Mouse (Mus musculus) G1E (cell line): Measurements from ENCODE around the gene Klk1b26.
"Not testable (repeated sequence)": the region's sequence is repeated elsewhere in the genome, so short reads cannot be mapped to it uniquely, and the experiment has no call there.

Experiments
- CTCF ChIP-seq: IDR thresholded peaks from 2 replicates; pipeline ENCODE4 v1.5.1; 2012; ENCODE audit warnings: low read depth, low read length, inconsistent platforms, mixed read lengths
- GATA1 ChIP-seq: IDR thresholded peaks from 2 replicates; pipeline ENCODE4 v1.6.1; 2012; ENCODE audit warnings: borderline replicate concordance, low read length, inconsistent platforms, mixed read lengths
- GATA2 ChIP-seq: IDR thresholded peaks from 2 replicates; pipeline ENCODE4 v1.6.1; 2012; ENCODE audit warnings: low read depth, low read length, inconsistent platforms, borderline replicate concordance
- TAL1 ChIP-seq: conservative IDR thresholded peaks from 2 replicates; pipeline ENCODE4 v1.6.1; 2012; ENCODE audit warnings: low read depth, low read length, inconsistent platforms, mixed read lengths

DNA sequence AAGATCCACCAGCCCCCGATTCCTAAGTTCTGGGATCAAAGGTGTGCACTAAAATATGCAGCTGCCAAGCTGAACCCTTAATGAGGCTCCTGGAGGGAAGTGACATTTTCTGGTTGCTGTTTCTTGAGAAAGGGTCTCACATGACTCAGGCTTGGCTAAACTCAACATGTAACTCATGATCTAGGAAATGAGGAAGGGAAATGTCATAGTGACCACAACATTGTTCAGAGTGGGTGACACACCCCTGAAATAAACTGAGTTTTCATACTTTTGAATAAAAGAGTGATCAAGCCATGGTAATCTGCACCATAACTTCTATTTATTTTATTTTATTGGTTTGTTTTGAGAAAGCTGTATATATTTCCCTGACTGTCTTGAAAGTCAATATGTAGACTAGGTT, 17.1 kb upstream of the Klk1b26 start:
- TF ChIP-seq CTCF, GATA1, TAL1, GATA2: not testable (repeated sequence)
